In the genomic region with DNA sequence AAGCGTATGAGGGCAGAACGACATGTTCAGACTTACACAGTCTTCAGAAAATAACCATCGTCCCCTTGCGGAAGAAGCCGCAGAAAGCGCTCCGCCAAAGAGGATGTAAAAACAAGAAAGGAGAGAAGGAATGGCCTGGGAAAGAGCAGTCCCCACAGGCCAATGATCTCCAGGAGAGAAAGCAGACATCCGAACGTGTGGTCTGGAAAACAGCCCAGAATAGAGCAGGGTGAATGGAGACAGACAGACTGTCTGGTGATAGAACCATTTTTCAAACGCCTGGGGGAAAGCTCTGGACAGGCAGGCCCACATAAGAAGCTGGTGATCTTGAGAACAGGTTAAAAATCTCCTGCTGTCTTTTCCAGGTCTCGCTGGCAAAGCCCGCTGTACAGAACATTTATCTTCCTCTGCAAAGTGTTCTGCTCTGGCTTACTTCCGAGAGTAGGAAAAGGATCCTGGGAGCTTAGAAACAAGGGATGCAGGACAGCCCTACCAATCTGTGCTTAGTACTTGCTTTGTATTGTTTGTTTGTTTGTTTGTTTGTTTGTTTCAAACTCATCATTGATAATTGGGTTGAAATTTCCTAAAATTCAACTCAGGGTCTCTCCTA, we compare ENCODE assay signal across 8 mouse cellular contexts.
DNase-seq lines count a peak whose midpoint lies in the region; ATAC-seq lines count a peak whose summit lies in the region.

No protein-coding gene starts in this region.

- no peak for DNase-seq in cerebellum, postnatal 4 days (ENCODE audit: low spot score in 2 of 2)
- DNase-seq in liver: peak; percentile 9
- peak; percentile 42 for DNase-seq in fibroblast of lung, adult 2 months (ENCODE audit: low read depth)
- DNase-seq in lung, postnatal 14 days: peak; percentile 5
- no peak for DNase-seq in spleen, postnatal 36 days (ENCODE audit: low spot score in 2 of 2)

- H3K4me3 ChIP-seq in liver, embryonic 12.5 days: no peak overlapping the region

- no peak overlapping the region for H3K9ac ChIP-seq in liver, embryonic 12.5 days

- no peaks in the 10 kb centered on the region; the same call in 1 of the 2 replicates for H3K9me3 ChIP-seq in liver, embryonic 12.5 days (replicated peaks)

- H3K27me3 ChIP-seq in liver, embryonic 12.5 days (replicated peaks): no peaks in the 10 kb centered on the region

- H3K27ac ChIP-seq in liver, embryonic 12.5 days: no peak overlapping the region

- ATAC-seq in cerebellum, adult (ENCODE audit: insufficient number of reproducible peaks, low FRiP score, low TSS enrichment): peak; percentile 69
- ATAC-seq in liver, embryonic 12.5 days: no peak
- ATAC-seq in CD4-positive, CD25-positive, alpha-beta regulatory T cell, adult 4 months: no peak

- 74% methylated on average over 13 of the region's 13 CpGs for WGBS in liver, embryonic 12.5 days (ENCODE audit: insufficient replicate concordance)

- no peaks in the 10 kb centered on the region for H3K36me3 ChIP-seq in liver, embryonic 12.5 days

- no peak overlapping the region for H3K4me2 ChIP-seq in liver, embryonic 12.5 days

- no peaks in the 10 kb centered on the region for H3K4me1 ChIP-seq in liver, embryonic 12.5 days

Comparison
In these comparisons a context has a peak if more than half of its experiments do, and no peak if none do; other contexts are left out.
1. DNase-seq: peak in liver (single experiment), fibroblast of lung, adult 2 months (single experiment) and lung, postnatal 14 days (single experiment); none in cerebellum, postnatal 4 days (0 of 2) and spleen, postnatal 36 days (0 of 2).